Mouse (Mus musculus) bone marrow, adult 2 months (tissue): ENCODE data around the gene Ppfia4.

Experiments
- CTCF ChIP-seq: fragments of 200-500 bp; IDR thresholded peaks from 2 replicates; pipeline ENCODE4 v1.5.1; 2011; ENCODE audit warnings: low read length, control low read depth; ENCODE audit not compliant: control insufficient read depth, insufficient read depth
- POLR2A ChIP-seq: fragments of 200-500 bp; IDR thresholded peaks from 2 replicates; pipeline ENCODE4 v1.6.1; 2011; ENCODE audit warnings: low read depth, mild to moderate bottlenecking, control low read depth, low read length, borderline replicate concordance; ENCODE audit not compliant: control insufficient read depth

DNA sequence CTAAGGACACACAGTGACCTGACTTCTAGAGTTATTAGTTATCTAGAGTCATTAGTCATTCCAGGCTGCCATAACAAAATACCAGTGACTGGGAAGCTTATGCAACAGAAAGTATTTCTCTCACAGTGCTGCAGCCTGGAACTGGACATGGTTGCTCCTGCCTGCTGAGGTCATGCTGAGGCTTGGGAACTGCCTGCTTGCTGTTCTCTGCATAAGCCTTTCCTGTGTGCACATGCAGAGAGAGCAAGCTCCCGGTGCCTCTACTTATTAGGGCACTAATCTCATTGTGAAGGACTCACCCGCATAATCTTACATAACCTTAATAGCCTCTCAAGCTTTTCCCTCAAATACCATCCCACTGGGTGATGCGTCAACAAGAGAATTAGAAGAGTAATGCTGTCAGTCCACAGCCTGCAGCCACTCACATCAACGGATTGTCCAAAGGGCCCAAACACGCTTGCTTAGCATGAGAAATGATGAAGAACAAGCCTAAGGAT lies 59.9 kb downstream of the Ppfia4 start:
- TF ChIP-seq CTCF (no peak), POLR2A (no peak)
